Mouse (Mus musculus): ENCODE data around the gene Isoc2b.

DNA sequence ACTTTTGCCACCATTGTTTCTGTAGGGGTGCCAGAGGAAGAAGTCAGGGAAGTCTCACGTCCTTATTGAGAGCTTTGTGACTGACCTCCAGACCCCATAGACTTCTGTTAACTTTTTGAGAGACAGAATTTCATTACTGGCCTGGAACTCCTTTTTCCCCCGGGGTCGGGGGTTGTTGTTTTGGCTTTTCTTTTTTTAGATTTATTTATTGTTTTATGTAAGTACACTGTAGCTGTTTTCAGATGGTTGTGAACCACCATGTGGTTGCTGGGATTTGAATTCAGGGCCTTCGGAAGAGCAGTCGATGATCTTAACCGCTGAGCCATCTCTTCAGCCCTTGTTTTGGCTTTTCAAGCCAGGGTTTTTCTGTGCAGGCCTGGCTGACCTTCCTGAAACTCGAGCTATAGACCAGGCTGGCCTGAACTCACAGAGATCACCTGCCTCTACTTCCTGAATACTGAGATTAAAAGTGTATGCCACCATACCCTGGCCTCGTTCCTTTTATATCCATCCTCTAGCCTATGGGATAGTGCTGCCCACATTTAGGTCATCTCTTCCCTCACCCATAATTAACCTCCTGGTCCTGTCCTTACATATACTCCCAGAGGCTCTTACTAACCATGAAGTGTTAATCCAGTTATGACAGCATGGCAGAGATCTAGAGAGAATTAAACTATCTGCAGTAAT is 56.8 kb downstream of the Isoc2b start:
- TF ChIP-seq POLR2A (IDR thresholded peaks at IDR 0.05; ENCODE audit: borderline replicate concordance, control insufficient read depth, low read depth, low read length), result no peak
- no peak for TF ChIP-seq CTCF (IDR thresholded peaks at IDR 0.05; ENCODE audit: control insufficient read depth, insufficient read depth, low read length)
